Mouse (Mus musculus): ENCODE measurements at regions not wholly inside any gene's neighbourhood (a gene's known extent, or its start where the extent isn't known, plus 50 kb on each side); places are given as distances from the start of the nearest gene placed in this dataset.

GRCm38 (mm10) chr2:133419686-133420303 lies 132.2 kb upstream of the Bmp2 start:
- Histone ChIP-seq H3K4me3 (replicated peaks; ENCODE audit: low read length) (no peak overlapping the region), H3K36me3 (ENCODE audit: control insufficient read depth, insufficient read depth) (no peaks in the 10 kb centered on the region), H3K4me1 (replicated peaks; ENCODE audit: control insufficient read depth, insufficient read depth, low read length) (no peaks in the 10 kb centered on the region), H3K27me3 (replicated peaks; ENCODE audit: control insufficient read depth, insufficient read depth, low read length) (no peaks in the 10 kb centered on the region), H3K9ac (replicated peaks; ENCODE audit: low read depth, low read length) (no peak overlapping the region), H3K27ac (ENCODE audit: low read length) (no peak overlapping the region), H3K9me3 (ENCODE audit: control insufficient read depth, low read length) (no peaks in the 10 kb centered on the region), H3K4me2 (ENCODE audit: low read length) (no peak overlapping the region)
- WGBS: 80% methylated on average over 6 of the region's 6 CpGs
- no peak for ATAC-seq

GRCm38 (mm10) chr2:133425538-133425937 lies 126.4 kb upstream of the Bmp2 start:
- Histone ChIP-seq H3K9ac (replicated peaks; ENCODE audit: low read depth, low read length) (no peak overlapping the region), H3K4me3 (replicated peaks; ENCODE audit: low read length) (no peak overlapping the region), H3K9me3 (ENCODE audit: control insufficient read depth, low read length) (no peaks in the 10 kb centered on the region), H3K36me3 (ENCODE audit: control insufficient read depth, insufficient read depth) (no peaks in the 10 kb centered on the region), H3K4me1 (replicated peaks; ENCODE audit: control insufficient read depth, insufficient read depth, low read length) (no peaks in the 10 kb centered on the region), H3K27me3 (replicated peaks; ENCODE audit: control insufficient read depth, insufficient read depth, low read length) (no peaks in the 10 kb centered on the region), H3K27ac (ENCODE audit: low read length) (no peak overlapping the region), H3K4me2 (ENCODE audit: low read length) (no peak overlapping the region)
- 91% methylated on average over 5 of the region's 5 CpGs for WGBS
- no peak for ATAC-seq

GRCm38 (mm10) chr2:133427039-133427438 lies 124.9 kb upstream of the Bmp2 start:
- H3K27me3 ChIP-seq (replicated peaks; ENCODE audit: control insufficient read depth, insufficient read depth, low read length): no peaks in the 10 kb centered on the region
- 24% methylated on average over 1 of the region's 1 CpGs for WGBS
- H3K36me3 ChIP-seq (ENCODE audit: control insufficient read depth, insufficient read depth): no peaks in the 10 kb centered on the region
- no peak overlapping the region for H3K27ac ChIP-seq (ENCODE audit: low read length)
- no peak overlapping the region for H3K4me3 ChIP-seq (replicated peaks; ENCODE audit: low read length)
- no peak overlapping the region for H3K4me2 ChIP-seq (ENCODE audit: low read length)
- ATAC-seq: no peak
- no peaks in the 10 kb centered on the region for H3K4me1 ChIP-seq (replicated peaks; ENCODE audit: control insufficient read depth, insufficient read depth, low read length)
- no peaks in the 10 kb centered on the region for H3K9me3 ChIP-seq (ENCODE audit: control insufficient read depth, low read length)
- no peak overlapping the region for H3K9ac ChIP-seq (replicated peaks; ENCODE audit: low read depth, low read length)

- ATAC-seq: no peak
- H3K27ac ChIP-seq (ENCODE audit: low read length): no peak overlapping the region
- whole genome bisulfite sequencing: 80% methylated on average over 2 of the region's 2 CpGs
- H3K4me2 ChIP-seq (ENCODE audit: low read length): no peak overlapping the region
- no peaks in the 10 kb centered on the region for H3K27me3 ChIP-seq (replicated peaks; ENCODE audit: control insufficient read depth, insufficient read depth, low read length)
- no peak overlapping the region for H3K9ac ChIP-seq (replicated peaks; ENCODE audit: low read depth, low read length)
- H3K36me3 ChIP-seq (ENCODE audit: control insufficient read depth, insufficient read depth): no peaks in the 10 kb centered on the region
- H3K9me3 ChIP-seq (ENCODE audit: control insufficient read depth, low read length): no peaks in the 10 kb centered on the region
- H3K4me1 ChIP-seq (replicated peaks; ENCODE audit: control insufficient read depth, insufficient read depth, low read length): no peaks in the 10 kb centered on the region
- no peak overlapping the region for H3K4me3 ChIP-seq (replicated peaks; ENCODE audit: low read length)
Measured at GRCm38 (mm10) chr2:133429369-133430062, 122.4 kb upstream of the Bmp2 start.

GRCm38 (mm10) chr2:133430741-133431438 lies 121.1 kb upstream of the Bmp2 start:
- Histone ChIP-seq H3K4me3 (replicated peaks; ENCODE audit: low read length) (no peak overlapping the region), H3K4me1 (replicated peaks; ENCODE audit: control insufficient read depth, insufficient read depth, low read length) (no peaks in the 10 kb centered on the region), H3K9me3 (ENCODE audit: control insufficient read depth, low read length) (no peaks in the 10 kb centered on the region), H3K4me2 (ENCODE audit: low read length) (no peak overlapping the region), H3K27me3 (replicated peaks; ENCODE audit: control insufficient read depth, insufficient read depth, low read length) (no peaks in the 10 kb centered on the region), H3K9ac (replicated peaks; ENCODE audit: low read depth, low read length) (no peak overlapping the region), H3K36me3 (ENCODE audit: control insufficient read depth, insufficient read depth) (no peaks in the 10 kb centered on the region), H3K27ac (ENCODE audit: low read length) (no peak overlapping the region)
- ATAC-seq: no peak
- WGBS: 50% methylated on average over 4 of the region's 4 CpGs

GRCm38 (mm10) chr2:133432141-133432813 lies 119.7 kb upstream of the Bmp2 start:
- H3K4me1 ChIP-seq (replicated peaks; ENCODE audit: control insufficient read depth, insufficient read depth, low read length): no peaks in the 10 kb centered on the region
- no peak overlapping the region for H3K4me2 ChIP-seq (ENCODE audit: low read length)
- WGBS: 87% methylated on average over 10 of the region's 10 CpGs
- H3K4me3 ChIP-seq (replicated peaks; ENCODE audit: low read length): no peak overlapping the region
- no peaks in the 10 kb centered on the region for H3K9me3 ChIP-seq (ENCODE audit: control insufficient read depth, low read length)
- no peak for ATAC-seq
- H3K36me3 ChIP-seq (ENCODE audit: control insufficient read depth, insufficient read depth): no peaks in the 10 kb centered on the region
- H3K27me3 ChIP-seq (replicated peaks; ENCODE audit: control insufficient read depth, insufficient read depth, low read length): no peaks in the 10 kb centered on the region
- H3K9ac ChIP-seq (replicated peaks; ENCODE audit: low read depth, low read length): no peak overlapping the region
- no peak overlapping the region for H3K27ac ChIP-seq (ENCODE audit: low read length)

- H3K36me3 ChIP-seq (ENCODE audit: control insufficient read depth, insufficient read depth): no peaks in the 10 kb centered on the region
- H3K9me3 ChIP-seq (ENCODE audit: control insufficient read depth, low read length): no peaks in the 10 kb centered on the region
- H3K4me2 ChIP-seq (ENCODE audit: low read length): peak overlapping the region; percentile 45
- H3K27ac ChIP-seq (ENCODE audit: low read length): no peak overlapping the region
- peak overlapping the region; percentile 29 for H3K4me3 ChIP-seq (replicated peaks; ENCODE audit: low read length)
- H3K4me1 ChIP-seq (replicated peaks; ENCODE audit: control insufficient read depth, insufficient read depth, low read length): no peaks in the 10 kb centered on the region; the same call in 1 of the 2 replicates
- no peaks in the 10 kb centered on the region for H3K27me3 ChIP-seq (replicated peaks; ENCODE audit: control insufficient read depth, insufficient read depth, low read length)
- peak; percentile 69 for ATAC-seq
- WGBS: 54% methylated on average over 22 of the region's 22 CpGs
- H3K9ac ChIP-seq (replicated peaks; ENCODE audit: low read depth, low read length): peak overlapping the region; percentile 33
Measured at GRCm38 (mm10) chr2:133436913-133437843, 114.8 kb upstream of the Bmp2 start.

- no peaks in the 10 kb centered on the region for H3K9me3 ChIP-seq (ENCODE audit: control insufficient read depth, low read length)
- WGBS: 50% methylated on average over 4 of the region's 4 CpGs
- H3K4me3 ChIP-seq (replicated peaks; ENCODE audit: low read length): no peak overlapping the region; the same call in none of the 2 replicates
- no peaks in the 10 kb centered on the region for H3K27me3 ChIP-seq (replicated peaks; ENCODE audit: control insufficient read depth, insufficient read depth, low read length)
- H3K4me1 ChIP-seq (replicated peaks; ENCODE audit: control insufficient read depth, insufficient read depth, low read length): no peaks in the 10 kb centered on the region; the same call in 1 of the 2 replicates
- no peak overlapping the region for H3K27ac ChIP-seq (ENCODE audit: low read length)
- H3K36me3 ChIP-seq (ENCODE audit: control insufficient read depth, insufficient read depth): no peaks in the 10 kb centered on the region
- no peak overlapping the region for H3K9ac ChIP-seq (replicated peaks; ENCODE audit: low read depth, low read length)
- 0 out of 2 replicates have a peak, but pooled peaks have one; percentile 31 for ATAC-seq
- peak overlapping the region; percentile 45 for H3K4me2 ChIP-seq (ENCODE audit: low read length)
Measured at GRCm38 (mm10) chr2:133438018-133438417, 113.9 kb upstream of the Bmp2 start.
